24 mouse cellular contexts compared by ENCODE assay signal in genomic region chr3:36774023-36774422, GRCm38 (mm10).
DNase-seq lines count a peak whose midpoint lies in the region; ATAC-seq lines count a peak whose summit lies in the region.
"Had no signal": no experiment of that assay in that cellular context is flagged by ENCODE, and none has a peak within 500 bp of the region (broad histone marks: within the 10 kb centered on the region; RNA-seq: fewer than 3 reads in every experiment).

No protein-coding gene starts in this region.

- H3K9ac ChIP-seq in hindbrain, embryonic 15.5 days: no peak overlapping the region
- no peak overlapping the region for H3K9ac ChIP-seq in hindbrain, embryonic 11.5 days (ENCODE audit: low read depth, low read length)
- no peak overlapping the region for H3K9ac ChIP-seq in midbrain, embryonic 15.5 days
- H3K9ac ChIP-seq: heart, embryonic 15.5 days; intestine, embryonic 15.5 days; limb, embryonic 15.5 days; liver, embryonic 15.5 days; lung, embryonic 15.5 days had no signal

- no peak overlapping the region for H3K4me3 ChIP-seq in hindbrain, embryonic 15.5 days
- H3K4me3 ChIP-seq in hindbrain, embryonic 11.5 days (ENCODE audit: low read depth, low read length): no peak overlapping the region
- H3K4me3 ChIP-seq in midbrain, embryonic 15.5 days: no peak overlapping the region
- H3K4me3 ChIP-seq: forebrain, embryonic 10.5 days; heart, adult 2 months; heart, embryonic 15.5 days; intestine, embryonic 15.5 days; limb, embryonic 15.5 days; liver, embryonic 15.5 days; lung, embryonic 15.5 days; myocyte had no signal

- no peaks in the 10 kb centered on the region; the same call in 1 of the 2 replicates for H3K4me1 ChIP-seq in hindbrain, embryonic 15.5 days (replicated peaks)
- no peaks in the 10 kb centered on the region for H3K4me1 ChIP-seq in hindbrain, embryonic 11.5 days (replicated peaks; ENCODE audit: control insufficient read depth, insufficient read depth, low read length)
- H3K4me1 ChIP-seq in midbrain, embryonic 15.5 days: no peaks in the 10 kb centered on the region
- H3K4me1 ChIP-seq: heart, embryonic 15.5 days; intestine, embryonic 15.5 days; limb, embryonic 15.5 days; liver, embryonic 15.5 days; lung, embryonic 15.5 days had no signal

- H3K27ac ChIP-seq in hindbrain, embryonic 15.5 days (replicated peaks): no peak overlapping the region
- H3K27ac ChIP-seq in hindbrain, embryonic 11.5 days (ENCODE audit: low read depth, low read length): no peak overlapping the region
- H3K27ac ChIP-seq in midbrain, embryonic 15.5 days: no peak overlapping the region
- H3K27ac ChIP-seq: forebrain, embryonic 10.5 days; heart, adult 2 months; heart, embryonic 15.5 days; intestine, embryonic 15.5 days; limb, embryonic 15.5 days; liver, embryonic 15.5 days; lung, embryonic 15.5 days had no signal

- no peak overlapping the region for H3K4me2 ChIP-seq in hindbrain, embryonic 15.5 days
- H3K4me2 ChIP-seq in hindbrain, embryonic 11.5 days (replicated peaks; ENCODE audit: low read depth, low read length): no peak overlapping the region
- H3K4me2 ChIP-seq in midbrain, embryonic 15.5 days: no peak overlapping the region
- H3K4me2 ChIP-seq: heart, embryonic 15.5 days; intestine, embryonic 15.5 days; limb, embryonic 15.5 days; liver, embryonic 15.5 days; lung, embryonic 15.5 days had no signal

- 0 out of 2 replicates have a peak, but pooled peaks have one; percentile 59 for ATAC-seq in hindbrain, embryonic 15.5 days (ENCODE audit: low FRiP score, low read depth)
- no peak for ATAC-seq in hindbrain, embryonic 11.5 days (ENCODE audit: low FRiP score)
- peak; percentile 89 for ATAC-seq in midbrain, embryonic 15.5 days (replicated peaks)
- ATAC-seq in CD4-positive, CD25-positive, alpha-beta regulatory T cell, adult 4 months: no peak
- ATAC-seq: intestine, embryonic 15.5 days had no signal

- no peaks in the 10 kb centered on the region for H3K9me3 ChIP-seq in hindbrain, embryonic 15.5 days
- H3K9me3 ChIP-seq in hindbrain, embryonic 11.5 days (ENCODE audit: control insufficient read depth, low read length): no peaks in the 10 kb centered on the region
- H3K9me3 ChIP-seq in midbrain, embryonic 15.5 days: no peaks in the 10 kb centered on the region
- H3K9me3 ChIP-seq: forebrain, embryonic 10.5 days; heart, embryonic 15.5 days; intestine, embryonic 15.5 days; limb, embryonic 15.5 days; liver, embryonic 15.5 days; lung, embryonic 15.5 days had no signal

- H3K27me3 ChIP-seq in hindbrain, embryonic 15.5 days: no peaks in the 10 kb centered on the region
- H3K27me3 ChIP-seq in hindbrain, embryonic 11.5 days (ENCODE audit: control insufficient read depth, insufficient read depth, low read length): no peaks in the 10 kb centered on the region
- no peaks in the 10 kb centered on the region for H3K27me3 ChIP-seq in midbrain, embryonic 15.5 days (replicated peaks)
- H3K27me3 ChIP-seq: heart, embryonic 15.5 days; intestine, embryonic 15.5 days; limb, embryonic 15.5 days; liver, embryonic 15.5 days; lung, embryonic 15.5 days had no signal

- 35% methylated on average over 4 of the region's 4 CpGs for WGBS in hindbrain, embryonic 15.5 days
- 43% methylated on average over 4 of the region's 4 CpGs for WGBS in hindbrain, embryonic 11.5 days
- 21% methylated on average over 4 of the region's 4 CpGs for WGBS in midbrain, embryonic 15.5 days

- peak; percentile 19 for DNase-seq in embryo, embryonic 10.5 days (ENCODE audit: low spot score)
- no peak for DNase-seq in embryo, embryonic 10 days (ENCODE audit: low spot score)
- DNase-seq in hindbrain, embryonic 11.5 days (ENCODE audit: low spot score): no peak
- peak; percentile 11 for DNase-seq in retina, postnatal 7 days (ENCODE audit: low read depth, low spot score)
- DNase-seq: adrenal gland, postnatal 25 days; cerebellum, adult 9-11 months; gastrocnemius, postnatal 25 days; heart, adult 2 months; heart, postnatal 4 days; kidney, adult 9 months; kidney, postnatal 14 days; left cerebral cortex, postnatal 4 days; lung, postnatal 4 days; thymus, postnatal 25 days had no signal

- no peaks in the 10 kb centered on the region for H3K36me3 ChIP-seq in hindbrain, embryonic 15.5 days
- H3K36me3 ChIP-seq in hindbrain, embryonic 11.5 days (ENCODE audit: control insufficient read depth, insufficient read depth, low read length): no peaks in the 10 kb centered on the region
- H3K36me3 ChIP-seq in midbrain, embryonic 15.5 days (replicated peaks): no peaks in the 10 kb centered on the region
- H3K36me3 ChIP-seq: forebrain, embryonic 10.5 days; heart, embryonic 15.5 days; intestine, embryonic 15.5 days; limb, embryonic 15.5 days; liver, embryonic 15.5 days; lung, embryonic 15.5 days had no signal

Comparison
In these comparisons a context has a peak if more than half of its experiments do, and no peak if none do; other contexts are left out.
1. DNase-seq: peak in embryo, embryonic 10.5 days (single experiment) and retina, postnatal 7 days (single experiment); none in embryo, embryonic 10 days (single experiment) and hindbrain, embryonic 11.5 days (single experiment).
2. ATAC-seq: peak in hindbrain, embryonic 15.5 days (single experiment) and midbrain, embryonic 15.5 days (single experiment); none in hindbrain, embryonic 11.5 days (single experiment) and CD4-positive, CD25-positive, alpha-beta regulatory T cell, adult 4 months (single experiment).